Mouse (Mus musculus) stomach, embryonic 16.5 days (tissue): ENCODE results near the gene Mlph. TPM values are rescaled to one million over a fixed set of nuclear protein-coding genes. Genes with fewer than 3 reads are reported as not detected.

Experiments
- ATAC-seq: fragments of 200-750 bp; cut with Nextera tagmentation; 2 replicates; pipeline ENCODE4 v1.8.0; 2017; ENCODE audit warnings: moderate number of reproducible peaks, moderate TSS enrichment; ENCODE audit not compliant: insufficient read depth, low FRiP score
- H3K27ac ChIP-seq: fragments of 300-500 bp; sonication (generic); 2 replicates; pipeline ENCODE4 v1.5.1; 2014; ENCODE audit warnings: low read length
- H3K27me3 ChIP-seq: fragments of 300-500 bp; sonication (generic); 2 replicates; pipeline ENCODE4 v1.6.1; 2014; ENCODE audit warnings: low read length, control low read depth, mixed read lengths; ENCODE audit not compliant: control insufficient read depth, insufficient read depth
- H3K36me3 ChIP-seq: fragments of 300-500 bp; sonication (generic); 2 replicates; pipeline ENCODE4 v1.6.1; 2014; ENCODE audit warnings: low read length; ENCODE audit not compliant: control insufficient read depth, insufficient read depth
- H3K4me1 ChIP-seq: fragments of 300-500 bp; sonication (generic); 2 replicates; pipeline ENCODE4 v1.6.1; 2014; ENCODE audit warnings: low read length, control low read depth, mixed read lengths; ENCODE audit not compliant: control insufficient read depth, insufficient read depth
- H3K4me2 ChIP-seq: fragments of 300-500 bp; sonication (generic); 2 replicates; pipeline ENCODE4 v1.6.1; 2014; ENCODE audit warnings: low read depth, low read length, mixed read lengths
- H3K4me3 ChIP-seq: fragments of 300-500 bp; sonication (generic); replicated peaks from 2 replicates; pipeline ENCODE4 v1.5.1; 2014; ENCODE audit warnings: mild to moderate bottlenecking, low read length
- H3K9ac ChIP-seq: fragments of 300-500 bp; sonication (generic); 2 replicates; pipeline ENCODE4 v1.6.1; 2014; ENCODE audit warnings: low read length
- H3K9me3 ChIP-seq: fragments of 300-500 bp; sonication (generic); replicated peaks from 2 replicates; pipeline ENCODE4 v1.6.1; 2016; ENCODE audit warnings: low read length, control low read depth; ENCODE audit not compliant: control insufficient read depth
- WGBS: fragments of 180-500 bp; shearing (Covaris S2); extraction: QIAGEN DNeasy Blood & Tissue Kit; methylation state at CpG from one replicate; pipeline ENCODE4 v1.1.7; 2014; 5-methylcytosine and 5-hydroxymethylcytosine counted together
- polyA plus RNA-seq: library from polyadenylated mRNA; unstranded; fragments of >200 nt; fragmentation: Nextera tagmentation; extraction: Ambion mirVana; gene quantifications from 2 replicates; pipeline ENCODE4 v1.2.1, GENCODE M21; 2015

The Mlph gene
- polyA plus RNA-seq, 1 experiment from 2014 or later: 4.4 TPM

GRCm38 (mm10) chr1:90997641-90998040 is 82.8 kb downstream of the Mlph start:
- Histone ChIP-seq H3K9ac (no peak overlapping the region), H3K27me3 (no peaks in the 10 kb centered on the region), H3K4me1 (peaks cover 13% of the 10 kb centered on the region; the same call in 1 of the 2 replicates), H3K36me3 (no peaks in the 10 kb centered on the region), H3K27ac (no peak overlapping the region), H3K4me2 (0 out of 2 replicates have a peak overlapping the region, but pooled peaks have one; percentile 96), H3K4me3 (no peak overlapping the region), H3K9me3 (0 out of 2 replicates have a peak, but pooled peaks cover 5% of the 10 kb centered on the region)
- 90% methylated on average over 5 of the region's 5 CpGs for WGBS
- ATAC-seq: no peak

DNA sequence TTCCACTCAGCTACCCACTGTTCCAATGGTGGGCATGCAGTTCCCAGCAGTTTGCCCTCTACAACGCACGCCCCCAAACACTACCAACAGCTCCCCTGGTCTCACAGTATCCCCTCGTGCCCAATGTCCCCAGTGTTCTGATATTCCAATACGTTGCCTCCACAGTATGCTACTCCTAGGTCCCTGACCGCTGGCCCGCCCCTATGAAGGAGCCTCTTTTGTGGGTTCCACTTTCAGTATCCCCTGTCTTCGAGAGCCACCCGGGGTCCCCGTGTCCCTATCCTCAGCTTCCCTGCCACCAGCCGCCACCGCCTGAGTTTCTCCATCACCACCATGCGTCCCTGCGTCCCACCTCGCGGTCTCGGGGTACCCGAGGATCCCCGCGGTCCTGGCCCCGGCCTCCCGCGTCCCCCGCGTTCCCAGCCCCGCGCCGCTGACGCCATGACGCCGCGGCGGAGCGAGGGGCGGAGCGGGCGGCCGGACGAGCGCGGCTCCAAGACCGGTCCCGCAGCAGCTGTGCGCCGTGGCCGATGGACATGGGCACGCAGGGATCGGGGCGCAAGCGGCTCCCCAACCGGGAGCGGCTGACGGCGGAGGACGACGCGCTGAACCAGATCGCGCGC is 83.5 kb downstream of the Mlph start, which contains the start of gene Lrrfip1:
Gene Lrrfip1 (plus strand): TSS at position 470 of the 623 bp plus-strand sequence.
- ATAC-seq: peak; percentile 81
- H3K27me3 ChIP-seq: no peaks in the 10 kb centered on the region
- H3K4me2 ChIP-seq: peak within 1 kb of the TSS; percentile 96
- peak within 1 kb of the TSS; percentile 27; the same call in 1 of the 2 replicates for H3K27ac ChIP-seq
- H3K9me3 ChIP-seq: 0 out of 2 replicates have a peak, but pooled peaks cover 5% of the 10 kb centered on the region
- peaks cover 15% of the 10 kb centered on the region; the same call in 1 of the 2 replicates for H3K4me1 ChIP-seq
- 3% methylated on average over 59 of the region's 59 CpGs for WGBS
- peak within 1 kb of the TSS; percentile 68 for H3K4me3 ChIP-seq
- peak within 1 kb of the TSS; percentile 79 for H3K9ac ChIP-seq
- no peaks in the 10 kb centered on the region for H3K36me3 ChIP-seq

GRCm38 (mm10) chr1:90998891-90999611 is 84.2 kb downstream of the Mlph start:
- H3K4me2 ChIP-seq: peak overlapping the region; percentile 96
- H3K27me3 ChIP-seq: no peaks in the 10 kb centered on the region
- 1% methylated on average over 41 of the region's 41 CpGs for WGBS
- peak; percentile 54; the same call in 1 of the 2 replicates for ATAC-seq
- H3K9ac ChIP-seq: peak overlapping the region; percentile 79
- H3K27ac ChIP-seq: no peak overlapping the region
- H3K36me3 ChIP-seq: no peaks in the 10 kb centered on the region
- peaks cover 20% of the 10 kb centered on the region for H3K4me1 ChIP-seq
- H3K9me3 ChIP-seq: 0 out of 2 replicates have a peak, but pooled peaks cover 5% of the 10 kb centered on the region
- peak overlapping the region; percentile 68 for H3K4me3 ChIP-seq

DNA sequence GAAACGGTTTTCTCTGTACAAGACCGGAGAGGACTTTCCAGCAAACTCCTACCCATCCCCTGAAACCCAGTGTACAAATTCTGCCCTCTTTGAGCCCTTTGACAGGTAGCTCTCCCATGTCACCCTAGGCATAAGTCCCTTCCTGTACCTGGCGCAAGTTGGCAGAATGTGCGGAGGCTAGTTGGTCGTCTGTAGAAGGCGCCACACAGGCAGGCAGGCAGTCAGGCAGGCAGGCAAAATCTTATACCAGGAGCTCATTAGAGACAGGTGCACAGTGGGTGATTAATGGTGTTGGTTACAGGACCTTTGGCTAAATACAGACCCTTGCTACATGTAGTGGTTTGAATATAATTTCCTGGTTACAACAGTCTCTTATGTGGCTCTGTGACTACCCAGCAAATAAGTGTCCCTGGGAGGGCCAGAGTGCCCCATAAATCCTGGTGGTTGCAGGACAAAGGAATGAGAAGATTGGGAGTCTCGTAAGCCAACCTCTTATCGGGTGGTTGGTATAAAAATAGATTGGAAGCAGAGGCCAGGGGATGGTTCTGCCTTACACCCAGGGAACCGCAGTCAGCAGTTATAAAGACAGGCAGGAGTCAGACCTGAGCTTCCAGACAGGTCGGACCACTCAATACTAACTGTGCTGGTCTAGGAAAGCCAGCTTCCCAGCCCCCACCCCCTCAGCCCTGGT is 85.2 kb downstream of the Mlph start:
- Histone ChIP-seq H3K9me3 (0 out of 2 replicates have a peak, but pooled peaks cover 5% of the 10 kb centered on the region), H3K36me3 (no peaks in the 10 kb centered on the region), H3K4me1 (peaks cover 25% of the 10 kb centered on the region), H3K9ac (peak overlapping the region; percentile 79), H3K4me3 (peak overlapping the region; percentile 68), H3K4me2 (peak overlapping the region; percentile 96), H3K27me3 (no peaks in the 10 kb centered on the region), H3K27ac (no peak overlapping the region)
- 55% methylated on average over 10 of the region's 10 CpGs for WGBS
- no peak for ATAC-seq

Other genes with a start within 250 kb of the Mlph start
- 144 and 162 TPM in 2 replicates for gene Col6a3, start 71.1 kb upstream of the Mlph start, polyA plus RNA-seq
- not detected in 2 replicates for gene Prlh, start 38.0 kb downstream of the Mlph start, polyA plus RNA-seq
- 10.0 and 12.1 TPM in 2 replicates for gene Rab17, start 54.6 kb downstream of the Mlph start, polyA plus RNA-seq
- gene Lrrfip1, start 83.7 kb downstream of the Mlph start, polyA plus RNA-seq: 85.4 and 88.0 TPM in 2 replicates
- 0.35 and 0.45 TPM in 2 replicates for gene Rbm44, start 230.0 kb downstream of the Mlph start, polyA plus RNA-seq